ENCODE assay signal across 8 mouse cellular contexts in genomic region chr9:106447951-106448350, GRCm38 (mm10). TPM values are rescaled to one million over a fixed set of nuclear protein-coding genes. Genes with fewer than 3 reads are reported as not detected.
DNase-seq lines count a peak whose midpoint lies in the region; ATAC-seq and TF ChIP-seq lines count a peak whose summit lies in the region.

No protein-coding gene starts in this region.

- no peak overlapping the region; the same call in 1 of the 2 replicates for H3K9ac ChIP-seq in forebrain, embryonic 11.5 days (ENCODE audit: low read length)

- no peaks in the 10 kb centered on the region for H3K36me3 ChIP-seq in forebrain, embryonic 11.5 days (ENCODE audit: control insufficient read depth, insufficient read depth, low read length)

- TF ChIP-seq CTCF in lung, adult 2 months (IDR thresholded peaks at IDR 0.05; ENCODE audit: insufficient read depth, low read length), result no peak
- TF ChIP-seq CTCF in olfactory bulb, adult 2 months (IDR thresholded peaks at IDR 0.05; ENCODE audit: insufficient read depth, low read depth, low read length), result no peak

- WGBS in lung, adult 2 months, result 31% methylated on average over 9 of the region's 9 CpGs
- 40% methylated on average over 9 of the region's 9 CpGs for WGBS in forebrain, embryonic 11.5 days
- 33% methylated on average over 9 of the region's 9 CpGs for WGBS in olfactory bulb, adult 2 months

- H3K4me1 ChIP-seq in lung, adult 2 months (ENCODE audit: control insufficient read depth, insufficient read depth, low read length), result peaks cover 17% of the 10 kb centered on the region
- peaks cover 25% of the 10 kb centered on the region for H3K4me1 ChIP-seq in forebrain, embryonic 11.5 days (replicated peaks; ENCODE audit: control insufficient read depth, insufficient read depth, low read length)
- peaks cover 22% of the 10 kb centered on the region for H3K4me1 ChIP-seq in olfactory bulb, adult 2 months (ENCODE audit: control insufficient read depth, insufficient read depth, low read length)

- H3K27ac ChIP-seq in forebrain, embryonic 11.5 days (ENCODE audit: low read depth, low read length), result no peak overlapping the region
- H3K27ac ChIP-seq in olfactory bulb, adult 2 months (ENCODE audit: insufficient read depth, low read depth, low read length), result no peak overlapping the region

- peak overlapping the region; percentile 61 for H3K4me2 ChIP-seq in forebrain, embryonic 11.5 days (ENCODE audit: low read depth, low read length, severe bottlenecking)

- no peaks in the 10 kb centered on the region for H3K9me3 ChIP-seq in forebrain, embryonic 11.5 days (ENCODE audit: control insufficient read depth, low read length)

- no peak for TF ChIP-seq POLR2A in lung, adult 2 months (IDR thresholded peaks at IDR 0.05; ENCODE audit: borderline replicate concordance, extremely low read depth, low read depth, low read length)
- TF ChIP-seq POLR2A in olfactory bulb, adult 2 months (IDR thresholded peaks at IDR 0.05; ENCODE audit: insufficient read depth, low read depth, low read length), result no peak

- H3K4me3 ChIP-seq in lung, adult 2 months (replicated peaks; ENCODE audit: extremely low read depth, low read depth, low read length), result peak overlapping the region; percentile 72
- H3K4me3 ChIP-seq in forebrain, embryonic 11.5 days (ENCODE audit: low read depth, low read length), result peak overlapping the region; percentile 37; the same call in 1 of the 2 replicates
- H3K4me3 ChIP-seq in olfactory bulb, adult 2 months (ENCODE audit: insufficient read depth, low read depth, low read length), result peak overlapping the region; percentile 78

- no peak; the same call in 1 of the 2 replicates for ATAC-seq in forebrain, embryonic 11.5 days (replicated peaks; ENCODE audit: low FRiP score)

- no peaks in the 10 kb centered on the region for H3K27me3 ChIP-seq in forebrain, embryonic 11.5 days (ENCODE audit: control insufficient read depth, insufficient read depth, low read length)

- DNase-seq in lung, adult 2 months, result no peak
- DNase-seq in lung, postnatal 25 days (ENCODE audit: low spot score), result no peak
- no peak for DNase-seq in forebrain, embryonic 11.5 days (ENCODE audit: low spot score)
- peak; percentile 46 to 47 for DNase-seq in kidney, postnatal 36 days
- DNase-seq in thymus, postnatal 10 days (ENCODE audit: low spot score in 2 of 2), result no peak
- DNase-seq in testis, postnatal 10 days (ENCODE audit: low spot score), result no peak
- no peak for DNase-seq in Muller cell, postnatal 12 days (ENCODE audit: inconsistent ontology term)

RNA-seq across cellular contexts. Expression of gene Abhd14a, which starts 0.5 kb away (rescaled TPM):
- 27.2 and 34.4 TPM in 2 replicates for polyA plus RNA-seq in lung, adult 2 months (2012; rRNA removed)
- polyA plus RNA-seq in forebrain, embryonic 11.5 days (2014; fragmentation: Nextera tagmentation; extraction: Ambion mirVana), result 38.3 and 41.0 TPM in 2 replicates
- polyA plus RNA-seq in olfactory bulb, adult 2 months (2012; ENCODE audit: insufficient read depth, insufficient read length, low replicate concordance, missing spikeins), result not detected in 2 replicates

RNA-seq across cellular contexts. Expression of gene Abhd14b, which starts 0.7 kb away (rescaled TPM):
- polyA plus RNA-seq in lung, adult 2 months (2012; rRNA removed), result 80.0 and 80.9 TPM in 2 replicates
- 4.6 and 4.7 TPM in 2 replicates for polyA plus RNA-seq in forebrain, embryonic 11.5 days (2014; fragmentation: Nextera tagmentation; extraction: Ambion mirVana)
- not detected in 2 replicates for polyA plus RNA-seq in olfactory bulb, adult 2 months (2012; ENCODE audit: insufficient read depth, insufficient read length, low replicate concordance, missing spikeins)

RNA-seq across cellular contexts. Expression of gene Pcbp4, which starts 5.1 kb away (rescaled TPM):
- polyA plus RNA-seq in lung, adult 2 months (2012; rRNA removed), result 68.5 and 70.7 TPM in 2 replicates
- polyA plus RNA-seq in forebrain, embryonic 11.5 days (2014; fragmentation: Nextera tagmentation; extraction: Ambion mirVana), result 300 and 309 TPM in 2 replicates
- not detected in 2 replicates for polyA plus RNA-seq in olfactory bulb, adult 2 months (2012; ENCODE audit: insufficient read depth, insufficient read length, low replicate concordance, missing spikeins)

RNA-seq across cellular contexts. Expression of gene Acy1, which starts 9.8 kb away (rescaled TPM):
- polyA plus RNA-seq in lung, adult 2 months (2012; rRNA removed), result 6.5 and 10.0 TPM in 2 replicates
- polyA plus RNA-seq in forebrain, embryonic 11.5 days (2014; fragmentation: Nextera tagmentation; extraction: Ambion mirVana), result 39.5 and 43.4 TPM in 2 replicates
- not detected in 2 replicates for polyA plus RNA-seq in olfactory bulb, adult 2 months (2012; ENCODE audit: insufficient read depth, insufficient read length, low replicate concordance, missing spikeins)

RNA-seq across cellular contexts. Expression of gene Gpr62, which starts 17.8 kb away (rescaled TPM):
- 0.19 and 0.50 TPM in 2 replicates for polyA plus RNA-seq in lung, adult 2 months (2012; rRNA removed)
- 0.19 and 0.71 TPM in 2 replicates for polyA plus RNA-seq in forebrain, embryonic 11.5 days (2014; fragmentation: Nextera tagmentation; extraction: Ambion mirVana)
- not detected in 2 replicates for polyA plus RNA-seq in olfactory bulb, adult 2 months (2012; ENCODE audit: insufficient read depth, insufficient read length, low replicate concordance, missing spikeins)

Comparison
In these comparisons a context has a peak if more than half of its experiments do, and no peak if none do; other contexts are left out.
1. DNase-seq: peak in kidney, postnatal 36 days (2 of 2); none in lung, adult 2 months (single experiment), lung, postnatal 25 days (single experiment), forebrain, embryonic 11.5 days (single experiment), thymus, postnatal 10 days (0 of 2), testis, postnatal 10 days (single experiment) and Muller cell, postnatal 12 days (single experiment).
2. RNA of gene Abhd14a, which starts 0.5 kb away (polyA plus RNA-seq): 38.3 to 41.0 TPM in forebrain, embryonic 11.5 days and 27.2 to 34.4 TPM in lung, adult 2 months; not detected in olfactory bulb, adult 2 months; every median in the first group is over 10 times any median in the second.
3. RNA of gene Abhd14b, which starts 0.7 kb away (polyA plus RNA-seq): 80.0 to 80.9 TPM in lung, adult 2 months; 4.6 to 4.7 TPM in forebrain, embryonic 11.5 days and not detected in olfactory bulb, adult 2 months; every median in the first group is over 10 times any median in the second.
4. RNA of gene Pcbp4, which starts 5.1 kb away (polyA plus RNA-seq): 300 to 309 TPM in forebrain, embryonic 11.5 days and 68.5 to 70.7 TPM in lung, adult 2 months; not detected in olfactory bulb, adult 2 months; every median in the first group is over 10 times any median in the second.
5. Peak in every context shown above with its lines, with median percentiles within 50 percentile points of each other: H3K4me3 ChIP-seq.